Mouse (Mus musculus): ENCODE measurements around the gene Krt76.

GRCm38 (mm10) chr15:101850694-101851093 lies 42.0 kb downstream of the Krt76 start, which contains the start of gene Krt1:
- no peak for TF ChIP-seq CTCF (IDR thresholded peaks at IDR 0.05; ENCODE audit: control insufficient read depth, insufficient read depth, insufficient read length)
- no peak for TF ChIP-seq MYOD1 (IDR thresholded peaks at IDR 0.05; ENCODE audit: control insufficient read depth, insufficient read length, low read depth)

Data from C2C12 (cell line).